Mouse (Mus musculus) heart, postnatal 14 days (tissue): ENCODE measurements around the gene Esam. TPM values are rescaled to one million over a fixed set of nuclear protein-coding genes. Genes with fewer than 3 reads are reported as not detected.
A peak's percentile ranks its signal among the peaks of the same experiment; 100 is the strongest.

ENCODE experiments used
- DNase-seq, 2 experiments: peaks; one replicate each; pipeline ENCODE4 v3.0.0; 2021 to 2022
- intact Hi-C: fragments of 180-260 bp; cut with DNase I; formaldehyde crosslinking; loops from one replicate; pipeline ENCODE4 v1.15.1; 2025
- long read RNA-seq, 2 experiments: library from polyadenylated mRNA; stranded (forward); transcript quantifications; one replicate each; pipeline ENCODE4 v2.0.0; 2021
- total RNA-seq, 2 experiments: library from RNA; stranded (reverse); gene quantifications; 2 replicates each; pipeline ENCODE4 v1.2.3; 2021

Gene Esam
- 100 to 1,000 TPM; 112 to 121 TPM for total RNA-seq
- long read RNA-seq, experiment 1, transcript Esam-201 (7 exons, 1,865 nt) = major isoform, 216 of 263 reads
- long read RNA-seq, experiment 1, partial matches to known transcripts = 24 of 263 reads
- long read RNA-seq, experiment 1, other reads (novel, unspliced or antisense) = 23 of 263 reads
- long read RNA-seq, experiment 2, transcript Esam-201 (7 exons, 1,865 nt) = major isoform, 155 of 179 reads
- long read RNA-seq, experiment 2, partial matches to known transcripts = 11 of 179 reads
- long read RNA-seq, experiment 2, other reads (novel, unspliced or antisense) = 13 of 179 reads

DNA sequence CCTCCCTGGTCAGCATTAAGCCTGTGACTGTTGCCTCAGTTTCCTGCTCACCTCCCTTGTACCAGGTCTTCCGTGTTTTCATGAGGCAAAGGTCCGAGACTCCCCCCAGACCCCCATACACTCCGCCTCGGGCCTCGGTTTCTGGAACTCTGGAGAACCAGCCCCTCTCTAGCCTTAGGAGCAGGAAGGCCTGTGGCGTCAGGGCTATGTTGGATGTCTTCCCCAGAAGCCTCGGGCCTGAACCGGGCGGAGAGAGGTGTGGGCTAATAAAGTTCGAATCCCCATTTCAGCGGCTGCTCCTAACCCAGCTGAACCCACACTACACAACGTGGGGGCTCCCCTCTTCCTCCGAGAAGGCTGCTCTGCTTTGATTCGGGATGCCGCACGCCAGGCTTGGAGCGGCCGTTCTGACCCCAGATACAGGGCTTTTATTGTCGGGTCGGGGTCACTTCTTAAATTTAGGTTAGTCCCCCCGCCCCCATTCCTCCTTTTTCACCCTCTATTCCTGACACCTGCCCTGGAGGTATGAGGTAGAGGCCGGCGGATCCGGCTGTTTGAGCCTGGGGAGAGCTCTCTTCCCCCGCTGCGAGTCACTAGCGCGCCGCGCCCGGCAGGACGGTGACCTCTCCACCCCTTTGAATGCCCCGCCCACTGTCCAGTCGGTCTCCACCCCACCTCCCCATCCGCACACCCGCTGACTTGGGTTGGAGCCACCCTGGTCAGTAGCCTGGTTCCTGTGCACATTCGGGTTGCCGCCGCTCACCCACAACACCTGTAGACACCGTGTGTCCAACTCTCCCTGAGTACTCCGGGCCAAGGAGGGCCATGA is at the start of gene Esam:
Gene Esam (plus strand): TSS at position 683 of the 829 bp plus-strand sequence.
- intact Hi-C loops = loop anchor here (2.0 kb wide), 1 partner anchor 85 kb away; the partner anchor contains the start of gene Spa17
- peak; percentile 85 to 86 for DNase-seq

DNA sequence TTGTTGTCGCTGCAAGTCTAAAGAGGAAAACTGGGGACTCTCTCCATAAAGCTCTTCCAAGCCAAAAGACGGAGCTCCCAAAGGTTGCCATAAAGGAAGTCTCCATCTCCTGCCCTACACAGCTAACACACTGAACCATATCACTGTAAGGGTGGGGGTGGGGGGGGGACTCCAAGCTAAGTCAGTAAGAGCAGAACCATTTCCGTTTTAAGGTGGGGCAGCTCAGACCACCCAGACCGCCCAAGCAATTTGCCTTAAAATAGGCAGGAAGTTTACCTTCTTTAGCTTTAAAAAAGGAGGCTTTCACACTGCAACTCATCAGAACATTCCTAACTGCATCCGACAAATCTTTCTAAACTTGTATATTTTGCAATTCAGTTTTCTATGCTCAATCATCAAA is 42.7 kb upstream of the Esam start:
- intact Hi-C loops = no loop called here
- DNase-seq = no peak

DNA sequence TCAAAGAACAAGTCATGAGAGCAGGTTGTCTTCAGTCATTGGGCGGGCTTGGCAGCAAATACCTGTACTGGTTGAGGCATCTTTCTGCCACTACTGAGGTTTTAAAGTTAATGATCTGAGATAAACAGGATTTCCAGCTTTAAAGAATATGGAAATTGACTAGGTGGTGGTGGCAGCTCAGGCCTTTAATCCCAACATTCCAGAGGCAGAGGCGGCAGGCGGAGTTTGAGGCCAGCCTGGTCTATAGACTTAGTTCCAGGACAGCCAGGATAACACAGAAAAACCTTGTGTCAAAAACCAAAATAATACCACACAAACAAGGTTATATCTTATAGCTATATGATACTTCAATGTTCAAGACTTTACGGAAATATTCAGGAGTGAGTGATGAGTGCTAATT is 39.8 kb upstream of the Esam start:
- intact Hi-C loops = loop anchor here (2.0 kb wide), 1 partner anchor 43 kb away; no protein-coding TSS in a partner anchor
- DNase-seq = no peak

DNA sequence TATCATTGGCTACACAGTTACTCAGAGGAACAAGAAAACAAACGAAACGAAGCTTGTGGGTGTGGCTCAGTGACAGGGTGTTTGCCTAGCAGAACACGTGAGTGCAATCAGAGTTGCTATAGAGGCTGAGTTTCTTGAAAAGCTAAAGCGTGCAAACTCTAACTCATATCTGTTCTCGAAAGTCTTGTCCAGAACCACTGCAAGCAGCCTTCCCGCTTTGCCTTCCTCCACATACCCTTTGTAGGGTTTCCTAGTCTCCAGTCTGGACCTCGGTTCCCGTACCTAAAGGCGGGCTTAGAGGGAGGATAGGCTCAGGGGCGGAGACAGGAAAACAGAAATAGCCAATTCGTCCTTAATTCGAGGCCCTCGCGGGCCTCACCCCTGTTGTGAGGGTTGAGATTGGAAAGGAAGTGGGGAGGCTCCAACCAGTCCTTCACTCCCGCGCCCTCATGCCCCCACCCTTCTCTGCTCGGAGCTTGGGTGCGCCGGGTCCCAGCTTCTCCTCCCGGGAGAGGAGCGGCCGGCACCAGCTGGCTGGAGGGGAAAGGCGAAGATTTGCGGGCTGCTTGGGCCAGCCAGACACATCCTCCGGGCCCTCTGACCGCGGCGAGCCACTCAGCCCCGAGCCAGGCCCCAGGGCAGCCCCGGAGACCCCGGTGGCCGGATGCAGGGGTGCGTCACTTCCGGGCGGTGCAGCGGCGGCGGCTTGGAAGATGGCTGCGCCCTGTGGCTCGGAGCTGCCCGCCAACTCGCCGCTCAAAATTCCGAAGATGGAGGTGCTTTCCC is 39.1 kb upstream of the Esam start, which contains the start of gene Msantd2:
Gene Msantd2 (plus strand): TSS at position 709 of the 786 bp plus-strand sequence.
- intact Hi-C loops = loop anchor here (2.0 kb wide), 1 partner anchor 42 kb away; no protein-coding TSS in a partner anchor
- DNase-seq = peak; percentile 92 to 96

DNA sequence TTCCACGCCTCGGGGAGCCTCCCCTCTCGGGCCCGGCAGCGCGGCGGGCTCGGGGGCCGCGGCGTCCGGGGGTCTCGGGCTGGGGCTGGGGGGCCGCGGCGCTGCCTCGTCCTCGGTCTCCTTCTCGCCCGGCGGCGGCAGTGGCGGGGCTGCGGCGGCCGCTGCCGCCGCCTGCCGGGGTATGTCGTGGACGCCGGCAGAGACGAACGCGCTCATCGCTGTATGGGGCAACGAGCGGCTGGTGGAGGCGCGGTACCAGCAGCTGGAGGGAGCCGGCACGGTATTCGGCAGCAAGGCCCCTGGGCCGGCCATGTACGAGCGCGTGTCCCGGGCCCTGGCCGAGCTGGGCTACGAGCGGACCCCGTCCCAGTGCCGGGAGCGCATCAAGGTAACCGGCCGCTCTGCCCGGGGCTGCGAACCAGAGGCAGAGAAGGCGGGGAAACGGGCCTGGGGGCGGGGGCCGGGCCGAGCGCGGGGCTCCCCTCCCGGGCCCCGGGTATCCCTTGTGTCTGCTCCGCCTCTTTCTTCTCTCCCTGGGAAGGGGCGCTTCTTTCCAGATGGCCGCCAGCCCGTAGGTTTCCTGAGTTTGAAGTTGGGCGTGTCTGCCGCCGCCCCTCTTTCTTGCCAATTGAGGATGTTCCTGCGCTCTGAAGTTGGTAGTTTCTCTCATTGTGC is 38.3 kb upstream of the Esam start:
- peak; percentile 44 to 55 for DNase-seq
- intact Hi-C loops = loop anchor here (2.0 kb wide), 1 partner anchor 41 kb away; no protein-coding TSS in a partner anchor

DNA sequence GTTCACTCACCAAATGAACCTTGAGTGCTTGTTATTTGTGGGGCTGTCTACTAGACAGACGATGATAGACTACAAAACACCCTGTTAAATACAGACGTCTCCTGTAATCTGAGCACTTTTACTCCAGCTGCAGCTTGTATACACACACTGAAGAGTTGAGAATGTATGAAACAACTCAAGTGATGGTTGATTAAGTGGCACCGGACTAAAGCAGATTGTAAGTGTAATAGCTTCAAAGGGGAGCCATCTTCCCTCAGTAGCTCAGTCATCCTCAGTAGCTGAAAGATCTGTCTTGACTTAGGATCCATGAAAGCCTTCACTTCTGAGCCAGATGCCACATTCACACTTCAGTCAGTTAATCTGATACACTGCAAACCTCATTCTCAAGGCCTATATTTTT is 32.1 kb upstream of the Esam start:
- intact Hi-C loops = no loop called here
- DNase-seq = no peak

DNA sequence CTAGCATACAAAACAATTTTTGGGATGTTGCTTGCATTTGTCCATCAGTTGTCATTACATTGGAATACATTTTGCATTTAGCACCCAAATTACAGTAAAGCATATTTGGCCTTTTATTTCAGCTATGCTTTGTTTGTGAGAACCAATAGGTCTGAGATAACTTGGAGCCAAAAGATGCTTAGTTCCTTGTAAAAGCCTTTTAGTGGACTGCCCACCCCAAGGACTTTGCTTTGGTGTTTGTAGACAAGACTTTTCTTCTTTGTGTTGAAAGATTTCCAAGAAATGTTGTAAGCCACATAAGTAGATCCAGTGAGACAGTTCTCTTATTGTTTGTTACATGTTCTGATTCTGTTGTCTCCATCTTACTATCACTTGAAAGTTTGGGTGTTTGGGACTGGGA is 31.6 kb upstream of the Esam start:
- intact Hi-C loops = no loop called here
- DNase-seq = no peak

DNA sequence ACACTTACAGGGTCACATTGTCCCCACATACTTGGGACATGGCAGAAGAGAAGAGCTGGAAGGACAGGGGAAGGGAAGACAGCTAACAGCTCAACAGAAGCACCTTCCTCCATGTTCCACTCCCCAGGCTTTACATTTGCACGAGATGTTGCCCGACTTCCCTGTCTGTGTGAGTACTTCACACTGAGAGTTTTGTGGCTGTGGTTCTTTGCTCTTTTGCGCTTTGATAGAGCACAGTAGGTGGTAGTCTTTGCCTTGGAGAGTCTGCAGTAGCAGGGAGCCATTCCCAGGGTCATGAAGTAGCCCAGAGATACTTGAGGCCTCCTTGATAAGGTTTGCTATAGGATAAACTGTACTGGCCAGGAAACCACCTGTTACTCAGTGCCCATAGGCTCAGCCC is 27.7 kb upstream of the Esam start:
- no peak for DNase-seq
- intact Hi-C loops = no loop called here

DNA sequence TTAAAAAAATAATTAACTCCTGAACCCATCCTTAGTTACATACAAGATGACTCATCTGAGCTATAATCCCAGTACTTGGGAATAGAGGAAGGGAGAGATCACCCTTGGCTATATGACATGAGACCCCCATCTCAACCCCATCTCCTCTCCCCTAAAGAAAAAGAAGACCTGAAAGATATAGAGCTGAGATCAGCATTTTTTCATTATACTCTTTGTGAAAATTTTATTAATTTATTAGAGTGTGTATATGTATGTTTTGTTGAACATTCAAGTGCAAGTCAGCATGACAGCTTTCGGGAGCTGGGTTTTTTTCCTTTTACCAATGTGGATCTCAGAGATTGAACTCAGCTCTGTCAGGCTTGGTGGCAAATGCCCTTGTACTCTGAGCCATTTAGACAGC is 26.7 kb upstream of the Esam start:
- no peak for DNase-seq
- intact Hi-C loops = no loop called here

DNA sequence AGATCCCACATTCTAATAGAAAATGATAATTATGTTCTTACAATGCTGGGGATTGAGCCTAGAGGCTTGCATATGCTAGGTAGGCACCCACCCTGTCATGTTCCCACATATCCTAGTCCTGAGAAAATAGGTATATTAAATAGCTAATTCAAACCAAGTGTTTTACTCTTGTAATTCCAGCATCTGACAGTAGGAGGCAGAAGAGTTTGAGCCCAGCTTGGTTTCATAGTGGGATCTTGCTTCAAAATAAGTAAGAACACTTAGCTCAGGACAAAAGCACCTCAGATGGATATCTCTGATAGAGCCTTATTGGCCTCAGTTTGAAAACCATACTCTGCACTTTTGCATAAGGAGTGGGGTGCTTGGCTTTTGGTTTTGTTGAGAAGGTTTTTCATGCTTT is 23.5 kb upstream of the Esam start:
- intact Hi-C loops = no loop called here
- no peak for DNase-seq

DNA sequence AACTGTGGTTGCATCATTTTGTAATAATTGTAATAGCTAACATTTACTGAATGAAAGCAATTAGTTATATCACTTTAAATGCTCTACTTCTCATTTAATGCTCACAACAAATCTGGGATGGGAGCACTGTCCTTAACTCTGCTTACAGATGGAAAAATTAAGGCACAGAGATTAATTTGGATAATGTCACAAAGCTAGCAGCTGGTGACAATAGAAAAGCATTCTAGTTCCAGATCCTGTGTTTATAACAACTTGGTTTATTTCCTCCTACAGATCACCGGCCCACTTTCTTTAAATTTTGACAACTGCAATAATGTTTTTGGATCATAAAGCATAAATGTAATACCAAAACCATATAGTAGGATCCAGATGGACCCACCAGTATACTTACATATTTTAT is 21.9 kb upstream of the Esam start:
- no peak for DNase-seq
- intact Hi-C loops = loop anchor here (5.0 kb wide), 1 partner anchor 44 kb away; no protein-coding TSS in a partner anchor

DNA sequence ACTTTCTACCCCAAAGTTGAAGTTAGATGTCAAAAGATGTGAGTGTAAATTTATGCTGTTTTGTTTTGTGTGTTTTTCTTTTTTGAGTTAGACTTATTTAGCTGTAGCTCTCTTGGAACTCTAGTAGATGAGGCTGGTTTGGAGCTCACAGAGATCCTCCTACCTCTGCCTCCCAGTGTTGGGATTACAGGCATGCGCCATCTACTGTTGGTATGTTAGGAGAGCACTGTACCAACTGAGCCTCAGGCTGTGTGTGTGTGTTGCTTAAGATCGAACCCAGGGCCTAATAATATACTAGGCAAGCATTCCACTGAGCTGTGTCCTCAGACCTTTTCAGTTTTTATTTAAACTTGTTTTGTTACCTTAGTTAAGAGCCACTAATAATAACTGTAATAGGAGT is 15.8 kb upstream of the Esam start:
- intact Hi-C loops = no loop called here
- no peak for DNase-seq

DNA sequence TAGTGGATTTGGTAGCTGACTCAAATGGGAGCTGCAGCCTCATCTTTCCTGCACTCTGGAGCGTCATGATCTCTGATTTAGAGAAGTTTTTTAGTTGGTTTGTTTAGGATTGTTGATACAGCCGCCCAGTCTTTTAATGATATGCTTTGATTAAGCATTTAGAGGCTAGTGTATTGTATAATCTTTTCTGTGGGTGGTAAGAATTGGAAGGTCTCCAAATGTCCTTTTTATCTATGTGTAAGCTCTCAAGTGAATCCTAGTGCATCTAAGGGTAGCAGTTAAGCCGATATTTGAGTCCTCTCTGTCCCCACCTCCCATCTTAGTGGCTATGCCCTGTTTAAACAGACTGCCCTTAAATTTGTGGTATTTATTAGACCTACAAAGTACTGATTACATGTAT is 13.4 kb upstream of the Esam start:
- intact Hi-C loops = no loop called here
- no peak for DNase-seq

DNA sequence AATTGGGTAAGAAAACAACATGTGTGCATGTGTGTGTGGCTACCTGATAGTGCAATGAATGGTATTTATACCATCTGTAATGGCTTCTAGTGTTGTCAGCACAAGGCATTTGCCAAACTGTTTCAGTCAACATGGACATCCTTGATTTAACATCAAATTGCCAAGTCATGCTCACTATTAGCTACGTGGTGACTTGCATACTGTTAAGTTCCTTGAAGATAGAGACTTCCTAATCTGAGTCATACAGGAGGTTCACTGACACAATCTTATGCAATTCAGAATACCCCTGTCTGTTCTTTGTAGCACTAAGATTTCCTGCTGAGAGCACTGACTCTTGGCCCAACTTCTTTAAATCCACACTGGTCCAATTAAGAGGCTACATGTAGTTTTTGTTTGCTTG is 10.4 kb upstream of the Esam start:
- no peak for DNase-seq
- intact Hi-C loops = no loop called here

DNA sequence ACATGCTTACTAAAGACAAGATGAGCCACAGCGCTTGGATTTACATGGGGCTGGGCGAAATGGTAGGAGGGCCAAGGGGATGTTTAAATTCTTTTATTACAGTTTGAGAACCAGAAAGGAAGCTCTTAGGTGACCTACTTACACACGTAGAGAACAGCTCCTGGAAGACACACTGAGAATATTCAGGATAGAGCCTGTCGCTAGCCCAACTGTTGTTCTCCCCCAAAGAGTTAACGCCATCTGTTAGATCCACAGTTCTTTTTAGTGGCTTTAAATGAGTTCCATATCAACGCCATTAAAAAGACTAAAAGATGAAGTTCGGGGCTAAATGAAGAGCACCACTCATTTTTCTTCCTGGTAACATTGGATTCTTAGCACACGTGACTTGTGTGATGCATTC is 8.9 kb upstream of the Esam start:
- DNase-seq = no peak
- intact Hi-C loops = no loop called here

DNA sequence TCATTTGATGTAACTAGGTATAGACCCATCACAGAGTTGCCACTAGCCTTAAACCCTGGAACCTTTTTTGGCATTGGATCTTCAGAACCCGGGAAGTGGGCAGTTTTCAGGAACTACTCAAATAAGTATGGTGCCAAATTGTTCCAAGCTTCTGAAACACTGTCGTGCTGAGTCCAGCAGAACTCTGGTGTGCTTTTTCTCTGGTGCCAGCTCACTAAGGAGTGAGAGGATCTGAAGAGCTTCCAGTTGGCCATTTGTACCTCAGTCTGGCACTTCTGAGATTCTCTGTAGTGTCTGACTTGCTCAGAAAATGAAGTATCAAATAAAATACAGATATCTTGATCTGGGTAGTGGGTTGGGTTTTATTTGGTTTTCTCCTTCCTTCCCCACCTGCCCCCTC is 7.9 kb upstream of the Esam start:
- intact Hi-C loops = no loop called here
- no peak for DNase-seq

DNA sequence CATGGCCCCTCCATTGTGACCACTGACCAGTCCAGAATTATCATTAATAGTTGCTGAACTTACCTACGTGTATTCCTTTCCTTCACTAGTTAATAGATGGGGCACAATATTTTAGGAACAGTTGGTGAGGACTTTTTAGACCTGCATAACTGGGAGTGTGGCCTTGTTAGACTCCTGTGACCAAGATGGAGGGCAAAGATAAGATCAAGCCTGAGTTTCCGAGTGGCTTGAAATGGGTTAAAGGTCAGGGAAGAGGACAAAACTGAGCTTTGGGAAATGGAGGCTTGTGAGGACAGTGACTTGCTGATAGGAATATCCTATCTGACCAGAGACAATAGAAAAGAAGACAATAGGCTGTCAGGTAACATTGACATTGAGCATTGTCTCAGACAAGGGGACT is 2.4 kb upstream of the Esam start:
- intact Hi-C loops = no loop called here
- no peak for DNase-seq

DNA sequence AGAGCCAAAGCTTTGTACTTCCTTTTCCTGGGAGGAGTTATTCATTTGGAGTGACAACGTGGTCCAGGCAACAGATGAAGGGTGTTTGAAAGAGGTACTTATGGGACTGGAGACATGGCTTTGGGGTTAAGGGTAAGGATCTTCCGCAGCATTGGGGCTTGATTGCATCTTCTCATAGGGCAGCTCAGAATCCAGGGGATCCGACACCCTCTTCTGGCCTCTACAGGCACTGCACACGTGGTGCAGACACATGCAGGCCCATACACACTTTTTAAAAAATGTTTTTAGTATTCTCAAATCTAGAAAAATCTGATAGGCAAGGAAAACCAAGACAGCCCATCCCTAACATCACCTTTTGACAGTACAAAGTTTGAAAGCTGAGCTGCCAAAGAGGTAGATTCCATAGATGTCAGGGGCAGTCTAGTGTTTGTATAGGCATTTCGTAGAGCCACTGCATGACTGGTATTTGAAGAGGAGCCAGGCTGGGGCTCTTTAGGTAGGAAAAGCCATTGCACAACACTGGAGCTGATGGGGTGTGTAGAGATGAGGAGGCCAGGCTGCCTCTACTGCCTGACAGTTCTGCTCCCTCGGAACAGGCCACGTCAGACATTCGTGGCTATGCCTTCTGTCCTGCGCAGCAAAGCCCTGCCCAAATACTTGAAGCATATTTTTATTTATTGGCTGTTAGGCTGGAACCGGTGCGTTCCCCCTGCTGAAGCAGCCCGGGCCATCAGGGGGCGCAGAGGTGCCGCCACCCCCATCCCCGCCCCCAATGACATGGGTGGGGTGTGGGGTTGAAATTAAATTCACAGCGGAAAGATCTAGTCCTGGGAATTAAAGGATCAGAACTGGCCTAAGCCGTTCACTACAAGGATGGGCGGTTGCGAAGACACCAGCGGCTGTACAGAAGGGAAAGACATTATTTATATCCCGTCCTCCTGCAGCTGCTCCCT is 1.2 kb upstream of the Esam start:
- peak; percentile 63 for DNase-seq
- intact Hi-C loops = loop anchor here (2.0 kb wide), 1 partner anchor 86 kb away; the partner anchor contains the start of gene Spa17
